Mouse (Mus musculus) cerebellum, postnatal 36 days (tissue): ENCODE results near the gene Ralgapa2.
A peak's percentile ranks its signal among the peaks of the same experiment; 100 is the strongest.
"Not testable (repeated sequence)": the region's sequence is repeated elsewhere in the genome, so short reads cannot be mapped to it uniquely, and the experiment has no call there.

ENCODE experiments used
- DNase-seq, 2 experiments: peaks; one replicate each; pipeline ENCODE4 v3.0.0; 2021 to 2022; ENCODE audit warnings: mixed read lengths in 2 of 2

Ralgapa2 gene

GRCm38 (mm10) chr2:146498298-146498697 lies 13.8 kb downstream of the Ralgapa2 start:
- DNase-seq = no peak

DNA sequence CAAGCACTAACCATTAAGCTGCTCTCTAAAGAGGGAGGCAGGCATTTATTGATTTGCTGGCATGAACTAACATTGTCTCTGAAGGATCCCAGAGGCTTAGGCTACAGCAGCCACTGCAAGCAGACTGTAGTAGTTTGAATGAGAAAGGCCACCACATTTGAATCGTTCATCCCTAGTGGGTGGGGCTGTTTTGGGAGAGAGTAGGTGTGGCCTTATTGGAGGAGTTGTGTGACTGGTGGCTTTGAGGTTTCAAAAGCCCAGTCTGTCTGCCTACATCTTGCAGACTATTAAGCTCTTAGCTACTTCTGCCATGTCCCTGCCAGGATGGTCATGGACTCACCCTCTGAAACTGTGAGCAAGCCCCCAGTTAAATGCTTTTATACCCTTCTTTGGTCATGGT lies 15.1 kb downstream of the Ralgapa2 start:
- DNase-seq = no peak

DNA sequence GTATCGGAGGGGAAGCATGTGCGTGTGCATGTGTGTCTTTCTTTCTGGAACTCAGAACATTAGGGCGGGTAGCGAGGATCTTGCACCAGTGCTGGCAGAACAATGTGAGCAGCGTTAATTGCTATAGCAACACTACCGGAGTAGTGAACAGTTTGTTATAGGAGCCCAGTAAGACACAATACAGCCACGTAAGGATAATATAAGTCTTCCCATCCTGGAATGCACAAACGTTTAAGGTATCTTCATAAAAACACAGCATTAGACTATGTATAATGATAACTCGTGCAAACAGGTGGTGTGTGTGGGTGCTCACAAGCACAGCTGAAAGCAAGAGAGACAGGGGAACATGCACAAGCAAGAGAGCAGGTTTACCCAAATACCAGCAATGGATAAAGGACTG lies 16.4 kb downstream of the Ralgapa2 start:
- no peak for DNase-seq

DNA sequence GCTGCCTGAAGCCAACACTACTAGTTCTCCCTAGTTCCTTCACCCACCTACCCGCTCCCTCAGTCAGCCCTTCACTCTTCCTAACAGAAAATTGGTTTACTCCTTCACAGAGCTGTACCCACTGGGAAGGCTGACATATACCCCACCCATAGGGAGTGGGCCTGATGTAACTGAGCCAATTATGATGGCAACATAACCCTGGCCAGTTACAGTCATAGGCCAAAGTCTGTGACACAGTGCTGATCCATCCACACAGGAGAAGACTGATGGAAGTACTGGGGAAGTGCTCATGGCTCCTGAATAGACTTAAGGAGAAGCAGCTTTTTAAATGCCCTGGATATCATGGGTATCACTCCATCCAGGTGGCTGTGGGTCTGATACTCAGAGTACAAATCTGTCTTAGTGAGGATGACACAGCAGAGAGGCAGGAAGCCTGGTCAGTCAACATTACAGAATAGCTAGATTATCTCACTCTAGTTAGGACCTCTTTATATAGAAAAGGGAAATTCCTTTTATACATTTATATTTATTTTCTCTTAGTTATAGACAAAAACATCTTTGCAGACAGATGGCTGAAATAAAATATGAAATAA lies 18.7 kb downstream of the Ralgapa2 start:
- no peak for DNase-seq

GRCm38 (mm10) chr2:146491830-146492610 lies 20.1 kb downstream of the Ralgapa2 start:
- DNase-seq = no peak

GRCm38 (mm10) chr2:146490926-146491325 lies 21.2 kb downstream of the Ralgapa2 start:
- no peak for DNase-seq

DNA sequence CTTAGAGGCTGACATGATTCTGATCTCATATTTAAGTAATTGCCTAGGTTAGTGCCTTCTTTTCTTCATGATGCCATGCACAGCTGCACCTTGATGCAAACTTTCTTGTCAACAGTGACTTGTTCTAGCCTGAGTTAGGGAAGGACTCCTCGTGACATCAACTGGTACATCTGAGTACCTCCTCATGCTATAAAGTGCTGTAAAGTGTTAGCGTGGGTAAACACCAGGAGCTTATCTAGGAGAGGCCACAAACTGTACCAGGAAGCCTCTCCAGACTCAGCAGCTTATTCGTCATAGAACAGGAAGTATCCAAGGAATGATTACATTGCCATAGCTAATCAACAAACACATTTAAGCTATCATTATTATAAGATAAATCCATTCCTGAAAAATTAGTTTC lies 23.9 kb downstream of the Ralgapa2 start:
- DNase-seq = no peak

GRCm38 (mm10) chr2:146482859-146483258 lies 29.3 kb downstream of the Ralgapa2 start:
- no peak for DNase-seq

- DNase-seq = peak in 1 of 2 experiments; percentile 8
Observed at GRCm38 (mm10) chr2:146477491-146477890, 34.7 kb downstream of the Ralgapa2 start.

DNA sequence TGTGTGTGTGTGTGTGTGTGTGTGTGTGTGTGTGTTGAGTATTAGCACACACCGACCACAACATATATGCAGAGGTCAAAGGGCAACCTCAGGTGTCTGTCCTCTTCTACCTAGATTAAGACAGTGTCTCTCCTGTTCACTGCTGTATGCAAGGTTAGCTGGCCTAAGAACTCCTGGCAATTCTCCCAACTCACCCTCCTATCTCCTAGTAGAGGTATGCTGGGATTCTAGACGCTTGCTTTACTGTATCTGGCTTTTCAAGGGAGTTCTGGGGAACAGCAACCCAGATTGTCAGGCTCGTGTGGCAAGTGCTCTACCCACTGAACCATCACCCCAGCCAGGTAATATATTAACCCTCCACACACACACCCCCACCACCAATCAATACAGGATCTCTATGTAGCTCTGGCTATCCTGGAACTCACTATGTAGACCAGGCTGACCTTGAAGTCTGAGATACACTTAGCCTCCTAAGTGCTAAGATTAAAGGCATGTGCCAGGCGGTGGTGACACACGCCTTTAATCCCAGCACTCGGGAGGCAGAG lies 35.6 kb downstream of the Ralgapa2 start:
- DNase-seq = no peak

- no peak for DNase-seq
Observed at GRCm38 (mm10) chr2:146476001-146476400, 36.1 kb downstream of the Ralgapa2 start.

DNA sequence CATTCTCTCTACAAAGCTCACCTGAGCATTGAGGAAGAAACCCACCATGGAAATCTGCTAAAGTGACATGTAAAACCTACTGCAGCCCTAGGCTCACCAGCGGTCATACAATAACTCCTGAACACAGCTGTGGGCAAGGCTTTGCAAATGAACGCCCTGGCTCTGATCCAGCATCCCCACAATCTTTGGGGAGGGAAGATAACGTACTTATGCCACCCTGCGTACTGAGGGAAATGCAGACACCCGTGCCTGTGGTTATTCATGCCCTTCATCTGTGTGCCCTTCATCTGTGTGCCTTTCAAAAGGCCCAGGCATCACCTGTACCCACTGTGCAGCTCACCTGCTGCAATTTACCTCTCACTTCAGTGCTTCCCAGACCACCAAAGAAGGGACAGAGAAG lies 41.2 kb downstream of the Ralgapa2 start:
- DNase-seq = no peak

DNA sequence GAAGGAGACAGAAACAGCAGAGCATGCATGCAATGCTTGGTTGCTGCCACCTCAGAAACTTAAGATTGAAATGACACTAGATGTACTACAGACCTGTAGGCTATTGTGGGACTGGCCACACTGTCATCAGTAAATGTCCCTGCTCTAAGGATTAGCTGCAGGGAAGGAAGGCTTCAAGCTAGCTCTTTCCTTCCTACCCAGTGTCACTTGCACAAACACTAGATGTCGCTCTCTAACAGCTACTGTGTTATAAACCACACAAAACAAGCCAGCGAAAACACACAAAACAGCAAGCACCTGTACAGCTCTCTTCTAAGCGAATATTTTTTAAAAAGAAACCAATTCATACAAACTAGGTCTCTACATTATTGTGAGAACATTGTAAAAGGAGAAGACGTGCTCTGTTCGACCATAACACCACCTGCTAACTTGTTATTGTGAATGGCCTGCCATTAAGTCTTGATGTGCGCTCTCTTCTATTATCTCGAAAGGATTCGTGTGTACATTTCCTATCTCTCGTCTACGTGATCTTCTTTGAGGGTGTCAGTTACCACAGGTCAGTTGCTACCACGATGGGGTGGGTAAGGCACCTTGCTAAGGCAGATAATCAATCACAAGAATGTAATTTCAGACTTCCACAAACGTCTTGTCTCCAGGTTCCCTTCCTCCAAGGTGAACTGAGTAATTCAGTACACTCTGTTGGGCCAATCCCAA lies 42.3 kb downstream of the Ralgapa2 start:
- peak in 1 of 2 experiments; percentile 19 for DNase-seq

GRCm38 (mm10) chr2:146468898-146469297 lies 43.2 kb downstream of the Ralgapa2 start:
- no peak for DNase-seq

DNA sequence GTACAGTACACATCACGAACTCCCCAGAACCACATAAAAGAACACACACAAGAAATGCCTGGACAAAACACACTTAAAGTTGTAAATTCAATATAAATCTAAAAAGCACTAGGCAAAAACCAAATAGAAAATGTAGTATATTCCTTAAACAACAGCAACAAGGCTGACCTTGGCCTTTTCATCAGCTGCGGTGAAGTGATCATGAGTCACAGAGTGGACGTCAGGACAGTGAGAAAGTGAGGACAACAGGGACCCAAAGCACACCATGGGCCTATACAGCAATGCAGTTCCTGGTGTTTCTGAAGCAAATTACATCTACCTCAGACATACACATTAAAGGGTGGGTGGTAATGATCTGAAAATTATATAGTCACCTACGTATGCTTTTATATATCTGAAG lies 44.1 kb downstream of the Ralgapa2 start:
- no peak for DNase-seq

- DNase-seq = not testable (repeated sequence)
Observed at GRCm38 (mm10) chr2:146466811-146467210, 45.3 kb downstream of the Ralgapa2 start.

- no peak for DNase-seq
Observed at GRCm38 (mm10) chr2:146457494-146457893, 54.6 kb downstream of the Ralgapa2 start.

GRCm38 (mm10) chr2:146456612-146457011 lies 55.5 kb downstream of the Ralgapa2 start:
- DNase-seq = no peak

DNA sequence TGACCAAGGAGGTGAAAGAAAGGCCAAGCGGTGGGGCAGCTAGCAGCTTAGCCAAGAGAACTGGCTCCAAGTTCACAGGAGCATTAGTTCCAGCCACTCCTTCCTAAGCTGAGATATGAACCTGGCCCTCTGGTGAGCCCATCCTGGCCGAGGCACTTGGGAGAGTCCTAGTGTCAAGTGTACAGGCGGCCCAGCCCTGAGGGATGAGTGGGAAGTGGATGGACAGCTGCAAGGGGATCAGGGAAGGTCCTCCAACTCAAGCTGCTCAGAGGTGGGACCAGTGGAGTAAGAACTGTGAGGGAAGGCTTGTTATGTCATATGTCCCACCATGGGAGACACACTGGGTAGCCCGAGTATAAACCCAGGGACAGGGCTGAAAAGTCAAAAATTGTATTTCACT lies 56.1 kb downstream of the Ralgapa2 start:
- DNase-seq = no peak

DNA sequence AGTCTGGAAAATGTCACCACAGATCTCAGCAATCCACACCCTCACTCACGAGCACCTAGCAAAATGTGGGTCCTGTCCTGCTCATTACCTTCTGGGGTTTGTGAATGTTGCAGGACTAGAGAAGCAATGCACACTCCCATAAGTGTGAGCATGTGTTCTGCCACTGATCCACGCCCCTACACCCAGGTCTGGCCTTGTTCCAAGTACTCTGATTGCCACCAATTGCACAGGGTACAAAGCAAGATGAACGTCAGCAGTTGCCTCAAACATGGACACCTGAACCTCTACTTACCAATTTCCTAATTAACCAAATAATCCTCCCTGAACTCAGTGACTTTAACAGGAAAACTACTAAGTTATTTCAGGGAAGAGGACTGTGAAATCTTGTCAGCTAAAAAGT lies 68.1 kb downstream of the Ralgapa2 start:
- DNase-seq = no peak

- DNase-seq = no peak
Observed at GRCm38 (mm10) chr2:146443291-146443875, 68.8 kb downstream of the Ralgapa2 start.

DNA sequence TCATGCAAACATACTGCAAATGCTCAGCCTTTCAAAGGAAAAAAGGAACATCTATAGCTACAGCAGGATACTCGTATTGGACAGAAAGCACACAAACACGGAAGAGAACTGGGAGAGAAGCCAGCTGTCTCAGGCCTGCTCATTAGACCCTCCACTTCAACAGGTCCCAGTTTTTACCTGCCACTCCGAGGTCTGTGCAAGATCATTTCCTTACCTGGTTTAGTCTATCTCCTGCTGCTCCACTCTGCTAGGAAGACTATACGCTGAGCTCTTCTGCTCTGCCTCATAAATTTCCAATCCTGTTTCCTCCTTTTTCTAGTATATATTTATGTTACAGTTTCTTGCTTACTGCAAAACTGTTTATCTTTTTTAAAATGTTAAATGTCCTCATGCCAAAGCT lies 70.4 kb downstream of the Ralgapa2 start:
- DNase-seq = no peak

DNA sequence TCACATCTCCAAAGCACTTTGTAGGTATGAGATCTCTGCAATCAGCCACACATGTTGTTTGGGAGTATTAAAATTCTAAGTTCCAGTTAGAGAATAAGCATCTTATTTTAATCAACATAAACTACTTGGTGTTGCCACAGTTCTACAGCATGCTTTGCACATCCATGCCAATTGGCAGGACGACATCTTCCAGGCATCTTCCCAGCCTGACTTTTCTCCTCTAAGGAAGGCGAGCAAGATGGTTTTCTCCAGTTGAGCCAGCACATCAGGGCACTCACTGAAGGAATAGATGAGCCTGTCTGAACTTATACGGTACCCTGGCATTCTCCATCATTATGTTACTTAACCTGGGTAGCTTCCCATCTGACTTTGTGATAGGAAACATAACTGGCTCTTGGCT lies 83.4 kb downstream of the Ralgapa2 start:
- no peak for DNase-seq
